Mouse (Mus musculus) cerebellum, adult 11-12 months (tissue): ENCODE data around the gene Reps2.

ENCODE experiments used
- DNase-seq: peaks from one replicate; pipeline ENCODE4 v3.0.0; 2022

Reps2 gene

DNA sequence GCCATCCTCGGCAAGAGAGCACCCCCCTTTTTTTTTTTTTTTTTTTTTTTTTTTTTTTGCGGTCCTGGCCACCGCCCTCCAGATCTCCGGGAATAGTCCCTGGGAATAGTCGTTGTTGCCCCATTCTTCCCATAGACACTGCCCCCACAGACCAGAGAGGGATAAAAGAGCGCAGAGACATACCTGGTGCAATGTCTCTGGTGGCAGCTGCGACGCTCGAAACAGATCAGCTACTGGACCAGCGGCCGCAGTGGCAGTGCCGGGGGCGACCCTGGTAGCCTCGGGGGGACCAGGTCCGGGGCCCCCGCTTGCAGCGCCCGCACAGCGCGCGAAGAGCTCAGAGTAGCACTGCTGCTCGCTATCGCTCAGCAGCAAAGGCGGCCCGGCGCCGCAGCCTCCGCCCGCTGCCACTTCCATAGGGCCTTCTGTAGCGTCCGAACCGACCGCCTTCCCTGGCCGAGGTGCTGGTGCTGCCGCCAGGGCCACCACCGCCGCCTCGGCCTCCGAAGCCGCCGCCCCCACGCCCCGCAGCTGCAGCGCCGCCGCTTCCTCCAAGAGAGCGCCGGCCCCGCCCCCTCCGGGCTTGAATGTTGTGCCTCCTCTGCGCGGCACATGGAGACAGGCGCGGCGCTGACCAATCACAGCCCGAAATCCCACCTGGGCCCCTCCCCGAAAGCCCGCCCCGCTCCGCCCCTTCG is at the start of gene Reps2:
Gene Reps2, minus strand, starts transcription at position 559 of the 698 bp plus-strand sequence.
- peak; percentile 81 for DNase-seq

GRCm38 (mm10) chrX:162691272-162691671 is 47.8 kb upstream of the Reps2 start:
- DNase-seq: no peak

DNA sequence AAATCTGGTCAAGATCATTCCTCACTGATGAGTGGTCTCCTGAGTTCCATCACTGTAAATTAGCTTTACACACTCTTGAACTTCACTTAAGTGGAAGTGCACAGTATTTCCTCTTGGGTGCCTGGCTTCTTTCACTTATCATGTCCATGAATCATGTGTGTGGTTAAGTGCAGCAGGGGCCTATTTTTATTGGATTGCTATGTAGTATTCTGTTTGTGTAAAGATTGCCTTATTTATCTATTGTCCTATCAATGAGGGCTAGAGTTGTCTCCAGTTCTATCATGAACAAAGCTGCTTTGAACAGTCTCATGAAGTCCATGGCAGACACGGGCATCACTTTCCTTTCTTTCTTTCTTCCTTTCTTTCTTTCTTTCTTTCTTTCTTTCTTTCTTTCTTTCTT is 41.9 kb upstream of the Reps2 start:
- DNase-seq: no peak

- no peak for DNase-seq
Measured at GRCm38 (mm10) chrX:162679506-162679905, 36.1 kb upstream of the Reps2 start.

GRCm38 (mm10) chrX:162678820-162679219 is 35.4 kb upstream of the Reps2 start:
- no peak for DNase-seq

DNA sequence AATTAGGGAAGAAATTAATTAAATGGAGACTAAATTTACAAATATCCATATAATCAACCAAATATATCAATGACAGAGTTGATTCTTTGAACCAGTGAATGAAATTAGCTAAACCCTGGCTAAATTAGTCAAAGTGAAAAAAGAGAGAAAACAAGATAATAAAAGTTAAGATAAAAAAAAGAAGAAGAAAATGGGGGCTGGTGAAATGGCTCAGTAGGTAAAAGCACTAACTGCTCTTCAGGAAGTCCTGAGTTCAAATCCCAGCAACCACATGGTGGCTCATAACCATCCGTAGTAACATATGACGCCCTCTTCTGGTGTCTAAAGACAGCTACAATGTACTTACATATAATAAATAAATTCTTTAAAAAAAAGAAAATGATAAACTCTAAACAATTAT is 22.7 kb upstream of the Reps2 start:
- DNase-seq: no peak

DNA sequence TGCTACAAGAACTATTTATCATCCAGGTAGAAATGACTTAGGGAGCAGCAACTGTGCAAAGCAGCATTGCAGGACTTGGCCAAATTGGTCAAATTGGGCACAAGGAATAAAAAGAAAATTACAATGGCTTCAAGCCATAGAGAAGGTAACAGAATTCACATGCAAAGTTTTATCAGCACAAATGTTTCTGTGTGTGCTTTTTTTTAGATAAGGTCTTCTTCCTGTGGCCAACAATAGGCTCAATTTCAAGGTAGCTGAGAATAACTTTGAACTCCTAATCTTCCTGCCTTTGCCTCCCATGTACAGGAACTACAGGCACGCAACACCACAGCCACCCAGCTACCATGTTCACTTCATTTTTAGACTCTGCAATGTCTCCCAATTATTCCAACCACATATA is 16.7 kb upstream of the Reps2 start:
- no peak for DNase-seq

- no peak for DNase-seq
Measured at GRCm38 (mm10) chrX:162653518-162653917, 10.1 kb upstream of the Reps2 start.

DNA sequence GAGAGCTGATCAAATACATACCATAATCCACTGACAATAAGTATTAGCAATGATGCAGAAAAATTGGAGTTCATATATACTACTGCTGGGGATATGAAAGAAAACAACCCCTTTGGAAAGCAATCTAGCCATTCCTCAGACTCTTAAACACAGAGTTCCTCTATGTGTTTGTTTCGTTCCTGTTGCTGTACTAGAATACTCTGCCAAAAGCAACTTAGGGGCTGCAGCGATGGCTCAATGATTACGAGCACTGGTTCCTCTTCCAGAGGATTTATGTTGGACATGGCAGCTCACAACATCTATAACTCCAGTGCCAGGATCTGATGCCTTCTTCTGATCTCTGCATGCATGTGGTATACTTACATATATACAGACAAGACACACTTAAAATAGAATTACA is 9.0 kb upstream of the Reps2 start:
- DNase-seq: no peak

DNA sequence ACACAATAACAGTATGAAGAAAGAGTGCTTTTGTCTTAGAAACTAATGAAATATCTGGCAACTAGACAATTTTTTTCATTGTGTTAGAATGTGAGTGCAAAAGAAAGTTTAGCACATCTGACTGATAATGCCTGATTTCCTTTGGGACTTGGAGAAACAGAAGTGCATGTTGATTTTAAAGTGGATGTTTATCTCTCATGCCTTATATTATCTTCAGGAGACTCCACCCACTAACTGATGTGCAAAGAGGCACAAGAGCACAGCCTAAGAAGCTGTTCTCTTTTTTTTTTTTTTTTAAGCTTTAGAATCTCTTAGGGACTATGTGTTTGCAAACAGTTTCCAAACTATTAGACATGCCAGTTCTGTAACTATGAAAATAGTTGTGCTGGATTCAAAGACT is 7.7 kb upstream of the Reps2 start:
- no peak for DNase-seq

DNA sequence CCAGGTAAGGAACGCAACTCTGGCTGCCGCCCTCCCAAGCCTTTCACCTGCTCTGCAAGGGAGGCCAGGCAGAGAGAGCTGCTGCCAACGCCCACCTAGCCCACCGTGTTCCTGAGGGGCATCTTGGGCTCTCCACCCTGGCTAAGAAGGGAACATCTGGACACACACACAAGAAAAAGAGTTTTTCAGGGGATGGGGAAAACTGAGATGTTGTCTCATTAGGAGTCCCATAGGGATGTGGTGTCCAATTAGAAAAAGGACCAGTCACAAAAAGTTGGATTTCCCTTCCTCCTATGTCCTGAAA is 292 bp upstream of the Reps2 start:
- DNase-seq: no peak

- peak; percentile 20 for DNase-seq
Measured at GRCm38 (mm10) chrX:162642402-162643090, 903 bp downstream of the Reps2 start.

DNA sequence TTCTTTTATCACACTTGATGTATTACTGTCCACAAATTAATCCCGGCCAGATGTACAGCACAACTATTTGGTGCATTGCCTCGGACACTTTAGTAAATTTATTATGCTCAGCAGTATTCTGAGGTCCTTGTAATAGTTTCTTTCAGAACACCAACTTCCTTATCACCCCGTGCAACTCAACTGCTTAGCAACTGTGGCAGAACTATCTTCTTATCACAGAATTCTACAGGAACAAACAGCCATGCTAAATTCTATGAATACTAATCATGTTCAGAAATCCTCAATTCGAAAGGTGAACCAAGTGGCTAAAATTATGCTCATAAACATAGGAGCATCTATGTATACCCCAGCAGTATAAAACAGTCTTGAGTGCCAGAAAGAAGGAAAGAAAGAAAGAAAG is 1.7 kb downstream of the Reps2 start:
- no peak for DNase-seq

DNA sequence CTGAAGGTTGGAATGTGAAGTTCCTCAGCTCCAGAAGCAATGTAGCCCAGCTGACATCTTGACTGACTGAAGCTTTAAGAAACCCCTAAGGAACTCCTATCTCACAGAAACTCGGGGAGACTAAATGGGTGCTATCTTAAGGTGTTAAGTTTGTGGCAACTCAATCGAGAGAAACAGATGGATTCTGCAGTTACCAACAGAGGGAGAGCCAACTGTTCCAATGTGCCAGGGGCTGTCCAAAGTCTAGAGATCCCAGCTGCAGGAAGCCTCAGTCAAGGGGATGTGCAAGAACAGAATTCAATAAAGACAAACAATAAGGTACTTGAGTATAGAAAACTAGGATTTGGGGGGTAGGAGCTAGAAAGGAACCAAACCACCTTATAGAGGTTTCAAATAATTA is 8.3 kb downstream of the Reps2 start:
- DNase-seq: no peak

DNA sequence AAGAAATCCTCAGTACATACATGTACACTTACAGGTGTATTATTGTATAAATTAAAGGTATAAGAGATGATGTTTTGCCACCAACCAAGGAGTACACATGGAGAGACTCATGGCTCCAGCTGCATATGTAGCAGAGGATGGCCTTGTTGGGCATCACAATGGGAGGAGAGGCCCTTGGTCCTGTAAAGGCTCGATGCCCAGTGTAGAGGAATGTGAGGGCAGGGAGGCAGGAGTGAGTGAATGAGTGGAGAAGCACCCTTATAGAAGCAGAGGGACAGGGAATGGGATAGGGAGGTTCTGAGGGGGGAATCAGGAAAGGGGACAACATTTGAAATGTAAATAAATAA is 21.4 kb downstream of the Reps2 start:
- DNase-seq: no peak

DNA sequence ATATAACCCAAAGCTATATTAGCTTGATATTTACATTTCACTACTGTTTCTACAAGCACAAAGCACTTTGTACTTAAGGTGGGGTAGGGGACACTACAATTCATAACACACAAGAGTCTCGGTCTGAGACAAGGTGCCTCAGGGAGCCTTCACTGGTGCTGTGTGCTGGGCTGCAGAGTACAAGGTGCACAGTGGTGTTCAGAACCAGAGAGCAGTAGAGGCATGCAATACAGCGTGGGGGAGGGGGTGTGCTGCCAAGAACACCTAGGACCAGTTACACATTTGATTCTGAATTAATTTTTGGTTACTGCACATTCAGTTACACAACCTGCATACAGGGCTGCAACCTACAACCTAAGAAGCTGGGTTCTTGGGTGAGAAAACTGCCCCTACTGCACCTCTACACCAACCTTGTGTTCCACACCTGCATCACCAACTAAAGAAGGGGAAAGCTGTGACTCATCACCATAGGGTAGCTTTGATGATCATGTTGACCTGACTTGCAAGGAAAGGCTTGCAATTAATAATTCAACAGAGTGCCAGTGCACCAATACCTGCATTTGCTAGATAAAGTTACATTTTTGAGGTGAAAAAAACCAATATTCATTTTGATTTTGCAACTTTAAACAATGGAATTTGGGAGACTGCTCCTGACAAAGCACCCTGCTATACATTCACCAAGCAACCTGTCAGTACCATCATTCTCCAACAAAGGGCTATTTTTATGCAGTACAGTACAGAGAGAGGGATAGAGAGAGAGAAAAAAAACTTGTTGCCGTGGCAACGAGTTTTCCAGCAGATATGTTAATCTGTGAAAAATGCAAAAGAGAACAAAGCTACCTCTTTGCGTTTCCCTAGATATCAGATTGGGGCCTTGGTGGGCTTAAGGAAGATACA is 22.0 kb downstream of the Reps2 start:
- no peak for DNase-seq

- DNase-seq: no peak
Measured at GRCm38 (mm10) chrX:162619705-162620104, 23.7 kb downstream of the Reps2 start.

DNA sequence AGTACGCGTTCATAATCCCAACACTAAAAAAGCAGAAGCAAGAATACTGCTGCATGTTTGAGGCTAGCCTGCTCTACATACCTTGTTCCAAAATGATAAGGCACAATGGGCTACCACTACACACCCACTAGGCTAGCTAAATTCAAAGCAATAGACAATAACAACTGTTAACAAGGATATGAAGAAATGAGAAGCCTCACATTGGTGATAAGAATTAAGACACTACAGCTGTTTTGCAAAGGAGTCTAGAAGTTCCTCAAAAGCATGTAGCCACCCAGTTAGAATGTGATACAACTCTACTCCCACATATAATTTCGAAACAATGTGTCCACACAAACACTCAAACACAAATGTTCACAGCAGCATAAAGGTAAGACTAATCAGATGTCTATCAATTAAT is 24.9 kb downstream of the Reps2 start:
- no peak for DNase-seq

DNA sequence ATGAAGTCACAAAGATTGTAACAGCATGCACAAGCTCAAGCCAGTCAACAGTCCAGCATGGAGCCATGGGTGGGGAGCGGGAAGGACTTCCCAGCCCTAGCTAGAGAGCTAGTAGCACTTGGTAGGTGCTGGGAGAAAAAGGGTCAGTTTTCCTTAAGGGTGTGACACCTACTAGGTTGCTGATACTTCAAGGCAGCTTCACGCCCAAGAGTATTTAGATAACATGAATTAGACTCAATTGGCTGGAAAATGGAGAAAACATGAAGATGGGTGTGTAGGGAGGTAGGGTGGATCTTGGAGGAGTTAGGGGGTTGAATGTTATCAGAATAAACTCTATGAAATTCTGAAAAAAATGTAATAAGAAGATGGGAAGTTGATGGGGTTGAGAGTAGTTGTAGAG is 37.3 kb downstream of the Reps2 start:
- DNase-seq: no peak

GRCm38 (mm10) chrX:162599666-162600065 is 43.8 kb downstream of the Reps2 start:
- no peak for DNase-seq

GRCm38 (mm10) chrX:162591005-162591801 is 52.2 kb downstream of the Reps2 start:
- DNase-seq: peak; percentile 73

- no peak for DNase-seq
Measured at GRCm38 (mm10) chrX:162590145-162590790, 53.2 kb downstream of the Reps2 start.
